Mouse (Mus musculus): ENCODE results near the gene Add3.

Gene Add3

GRCm38 (mm10) chr19:53140044-53140803 lies at the start of gene Add3:
Gene Add3, plus strand, starts transcription at chr19:53140443.
- peak; percentile 63 for DNase-seq

GRCm38 (mm10) chr19:53090677-53091076 lies 49.6 kb upstream of the Add3 start:
- DNase-seq, result no peak

GRCm38 (mm10) chr19:53092251-53092650 lies 48.0 kb upstream of the Add3 start:
- DNase-seq, result no peak

DNA sequence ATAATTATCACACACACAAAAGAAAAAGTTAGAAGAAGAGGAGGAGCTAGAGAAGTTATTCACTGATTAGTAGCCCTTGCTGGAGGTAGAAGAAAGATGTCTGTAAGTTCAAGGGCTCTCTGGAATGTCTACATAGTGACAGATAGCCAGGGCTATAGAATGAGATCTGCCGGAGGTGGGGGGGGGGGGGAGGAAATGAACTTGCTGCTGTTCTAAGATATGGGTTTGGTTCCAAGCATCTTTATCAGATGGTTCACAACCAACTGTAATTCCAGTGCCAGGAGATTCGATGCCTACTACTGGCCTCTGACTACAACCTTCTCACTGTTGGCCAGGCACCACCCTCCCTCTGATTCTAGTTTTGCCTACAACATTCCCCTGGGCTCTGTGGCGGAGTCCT lies 46.9 kb upstream of the Add3 start:
- DNase-seq, result no peak

DNA sequence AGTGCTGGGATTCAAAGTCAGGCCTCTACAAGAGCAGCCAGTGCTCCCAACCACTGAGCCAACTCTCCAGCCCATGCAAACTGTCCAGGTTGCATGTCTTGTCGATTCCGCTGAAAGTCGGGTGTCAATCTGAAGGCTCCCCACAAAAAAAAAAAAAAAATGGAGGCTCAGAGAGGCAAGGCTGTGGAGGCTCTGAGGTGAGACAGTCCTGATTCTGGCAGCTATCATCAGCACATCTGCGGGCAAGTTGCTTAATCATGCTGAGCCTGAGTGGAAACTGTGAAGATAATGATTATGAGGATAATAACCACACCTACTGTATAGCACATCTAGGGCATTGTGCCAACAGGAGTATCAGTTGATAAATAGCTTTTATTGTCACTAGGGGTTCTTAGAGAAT lies 45.6 kb upstream of the Add3 start:
- DNase-seq, result no peak

DNA sequence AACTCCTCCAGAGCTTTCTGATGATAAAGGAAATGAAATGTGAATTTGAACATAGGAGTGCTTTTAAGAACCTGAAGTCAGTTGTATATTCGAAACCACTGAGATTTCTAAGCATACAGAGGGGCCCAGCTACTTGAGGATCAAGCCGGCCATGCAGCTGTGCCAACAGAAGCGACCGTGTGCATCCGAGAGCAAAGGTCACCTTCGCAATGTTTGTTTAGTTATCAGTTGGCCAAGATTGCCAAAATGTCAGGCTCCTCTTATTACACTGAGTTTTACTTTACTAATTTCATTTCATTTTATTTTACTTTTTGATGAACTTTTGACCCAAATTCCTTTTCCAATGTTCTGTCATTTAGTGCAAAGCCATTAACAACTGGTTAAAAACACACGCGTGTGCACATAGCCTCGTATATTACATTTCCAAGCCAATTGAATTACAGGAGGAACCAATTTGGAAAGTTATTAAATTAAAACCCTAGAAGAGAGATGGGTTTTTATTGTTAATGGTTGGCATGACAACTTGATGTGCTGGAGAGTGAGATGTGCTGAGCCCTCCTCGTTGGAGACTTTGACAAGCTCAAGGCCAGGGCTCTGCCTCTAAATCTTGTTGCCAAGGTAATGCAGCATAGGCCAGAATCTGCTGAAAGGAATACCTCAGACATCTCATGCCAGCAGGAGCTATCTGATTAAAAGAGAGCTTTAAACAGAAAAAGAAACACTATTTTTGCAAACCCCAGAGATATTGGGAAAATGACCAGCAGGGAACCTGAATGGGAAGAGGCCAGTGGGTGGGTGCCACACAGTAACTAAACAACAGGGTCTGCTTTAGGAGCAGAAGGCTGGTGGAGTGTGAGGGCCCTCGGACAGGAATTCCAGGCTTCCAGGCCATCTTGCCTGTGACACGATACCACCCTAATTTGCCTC lies 38.6 kb upstream of the Add3 start:
- no peak for DNase-seq

DNA sequence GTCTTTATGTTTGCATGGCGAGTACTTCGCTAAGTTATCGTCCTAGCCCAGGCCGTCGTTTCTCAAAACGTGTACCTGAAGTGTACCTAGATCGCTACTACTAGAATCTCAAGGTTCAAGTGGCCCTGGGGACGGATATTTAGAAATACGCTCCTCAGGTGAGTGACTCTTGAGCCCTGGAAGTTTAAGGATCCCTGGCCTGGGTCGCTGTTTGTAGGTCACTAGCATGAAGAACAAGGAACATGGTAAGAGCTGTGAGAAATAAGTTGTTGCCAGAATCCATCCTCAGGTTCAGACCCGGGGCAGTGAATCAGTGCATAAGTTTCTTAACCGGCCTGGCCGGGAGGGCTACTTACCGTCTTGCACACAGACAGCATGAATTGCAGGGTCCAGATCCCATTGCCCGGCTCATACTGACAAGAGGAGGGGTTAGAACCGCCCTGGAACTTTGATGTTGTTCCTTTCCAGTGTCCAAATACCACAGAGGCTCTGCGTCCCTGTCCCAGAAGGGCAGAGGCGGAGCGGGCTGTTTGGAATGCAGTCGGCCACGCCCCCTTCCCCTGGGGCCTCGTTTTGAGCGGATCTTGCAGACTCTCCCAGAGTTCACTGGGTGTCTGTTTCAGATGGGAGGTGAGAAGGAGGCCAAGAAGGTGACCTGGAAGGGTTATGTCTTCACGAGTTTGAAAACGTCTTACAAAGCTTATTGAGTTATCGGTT lies 34.7 kb upstream of the Add3 start:
- DNase-seq, result no peak

DNA sequence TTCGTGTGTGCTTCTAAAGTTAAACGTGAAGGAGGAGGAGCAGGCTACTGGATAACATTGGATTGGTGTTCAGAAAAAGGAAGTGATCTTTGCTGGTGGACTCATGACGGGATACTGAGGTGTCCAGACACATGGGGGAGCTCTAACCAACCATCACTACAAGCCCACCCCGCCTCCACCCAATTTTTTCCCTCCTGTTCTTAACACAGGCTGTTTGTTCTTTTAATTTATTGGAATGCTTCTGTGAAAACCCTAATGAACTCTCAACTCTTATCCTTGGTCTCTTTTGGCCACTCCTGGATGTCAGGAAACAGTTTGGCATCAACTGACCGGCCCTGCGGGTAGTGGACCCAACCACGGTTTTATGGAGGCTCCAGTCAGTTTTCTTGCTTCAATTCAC lies 33.3 kb upstream of the Add3 start:
- no peak for DNase-seq

DNA sequence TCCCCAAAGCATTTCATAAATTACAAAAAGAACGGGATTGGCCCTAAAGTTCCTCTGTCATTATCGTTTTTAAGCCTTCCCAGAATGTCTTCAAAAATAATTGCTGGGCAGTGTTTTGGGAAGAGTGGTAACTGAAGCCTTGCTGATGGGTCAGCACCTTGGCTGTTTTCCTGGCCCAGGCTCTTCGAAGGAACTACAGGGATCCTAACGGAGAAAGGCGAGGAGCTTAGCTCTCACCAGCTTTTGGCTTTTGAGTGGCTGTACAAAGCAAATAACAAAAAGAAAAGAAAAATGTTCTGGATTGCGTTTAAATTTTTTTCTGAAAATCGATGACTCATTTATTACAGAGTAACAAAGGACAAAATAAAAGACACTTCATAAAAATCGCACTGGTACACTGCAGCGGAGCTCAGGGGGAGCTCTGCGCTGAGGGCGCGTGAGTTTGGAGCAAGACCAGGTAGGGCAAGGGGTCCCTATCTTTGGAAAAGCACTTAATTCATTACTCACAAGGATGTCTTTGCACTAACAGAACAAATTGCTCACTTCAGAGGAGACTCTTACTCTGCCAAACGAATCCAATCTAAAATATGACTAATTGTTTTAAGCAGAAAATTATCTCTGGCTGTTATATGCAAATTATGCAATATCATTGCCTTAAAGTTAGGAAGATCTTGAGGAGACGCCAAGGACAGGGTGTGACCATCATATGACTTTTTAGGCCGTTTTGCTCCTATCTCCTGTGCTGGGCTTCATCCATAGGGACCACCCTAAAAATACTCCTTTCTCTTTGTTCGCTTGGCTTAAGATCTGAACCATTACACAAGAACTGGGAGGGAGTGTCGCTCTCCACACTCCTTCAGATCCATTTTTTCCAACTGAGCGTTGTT lies 32.6 kb upstream of the Add3 start:
- no peak for DNase-seq

DNA sequence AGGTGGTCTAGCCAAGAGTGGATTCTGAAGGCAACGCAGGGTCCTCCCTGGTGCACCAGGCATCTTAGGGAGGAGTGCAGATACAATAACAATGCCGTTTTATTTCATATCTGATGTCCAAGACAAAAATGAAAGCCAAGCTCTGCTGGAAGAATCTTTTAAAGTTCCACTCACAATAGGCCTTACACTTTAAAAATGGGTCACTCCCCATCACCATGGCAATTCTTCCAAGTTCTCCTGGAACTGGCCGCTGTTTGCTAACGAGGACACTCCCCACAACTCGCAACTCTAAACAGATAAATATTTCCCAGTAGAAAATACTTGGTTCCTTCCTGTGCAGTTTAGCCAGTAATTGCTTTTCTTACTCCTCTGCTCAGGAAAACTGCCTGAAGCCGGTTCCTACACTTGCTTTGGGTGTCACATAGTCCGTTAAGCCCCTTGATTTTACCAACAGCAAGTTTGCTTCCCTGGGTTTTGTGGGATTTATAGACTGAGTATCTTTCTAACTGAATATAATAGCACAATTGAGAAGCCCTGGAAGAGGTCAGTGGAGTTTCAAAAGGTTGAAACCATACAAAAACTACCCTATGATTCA lies 28.1 kb upstream of the Add3 start:
- DNase-seq, result no peak

GRCm38 (mm10) chr19:53119255-53119795 lies 20.9 kb upstream of the Add3 start:
- no peak for DNase-seq

DNA sequence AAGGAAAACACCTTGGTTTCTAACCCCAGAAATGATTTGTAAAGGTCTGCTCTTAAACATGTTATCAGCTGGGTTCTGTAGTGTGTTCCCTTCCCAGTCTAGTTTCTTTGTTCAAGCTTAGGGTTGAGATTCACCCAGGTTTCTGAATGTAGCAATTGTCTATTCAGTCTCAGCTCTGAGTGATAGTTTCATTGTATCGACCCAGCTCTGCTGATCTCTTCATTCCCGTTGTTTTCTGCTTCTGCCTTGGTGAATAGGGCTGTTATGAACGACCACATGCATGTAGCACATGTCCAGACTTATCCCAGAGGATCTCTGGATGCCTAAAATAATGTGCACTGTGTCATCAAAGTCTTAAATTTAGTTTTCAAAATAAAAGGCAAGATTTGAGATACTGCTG lies 19.8 kb upstream of the Add3 start:
- DNase-seq, result no peak

DNA sequence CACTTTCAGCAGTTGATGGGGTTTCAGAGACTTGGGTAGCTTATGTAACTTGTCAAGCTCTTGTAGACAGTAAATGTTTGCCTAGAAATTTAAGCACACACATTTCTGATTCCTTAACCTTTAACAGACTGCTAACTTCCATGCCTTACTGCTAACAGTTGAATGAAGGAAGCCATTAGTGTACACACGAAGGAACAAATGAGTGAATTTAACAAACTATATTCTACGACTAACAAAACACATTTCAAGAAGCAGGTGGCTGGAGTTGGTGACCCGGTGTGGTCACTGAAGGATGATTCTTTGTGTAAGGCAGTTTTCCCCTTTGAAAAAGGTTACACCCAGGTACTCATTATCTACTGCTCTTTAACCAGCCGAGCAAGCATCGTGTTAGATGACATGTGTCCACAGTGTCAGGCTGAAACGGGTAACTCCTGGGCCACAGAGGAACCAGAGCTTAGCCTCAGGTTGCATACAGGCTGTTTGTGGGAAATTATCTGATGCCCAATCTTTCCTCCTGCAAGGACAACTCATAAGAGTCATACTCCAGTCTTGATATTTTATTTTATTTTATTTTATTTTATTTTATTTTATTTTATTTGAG lies 17.5 kb upstream of the Add3 start:
- no peak for DNase-seq

- no peak for DNase-seq
Observed at GRCm38 (mm10) chr19:53123301-53123700, 16.9 kb upstream of the Add3 start.

DNA sequence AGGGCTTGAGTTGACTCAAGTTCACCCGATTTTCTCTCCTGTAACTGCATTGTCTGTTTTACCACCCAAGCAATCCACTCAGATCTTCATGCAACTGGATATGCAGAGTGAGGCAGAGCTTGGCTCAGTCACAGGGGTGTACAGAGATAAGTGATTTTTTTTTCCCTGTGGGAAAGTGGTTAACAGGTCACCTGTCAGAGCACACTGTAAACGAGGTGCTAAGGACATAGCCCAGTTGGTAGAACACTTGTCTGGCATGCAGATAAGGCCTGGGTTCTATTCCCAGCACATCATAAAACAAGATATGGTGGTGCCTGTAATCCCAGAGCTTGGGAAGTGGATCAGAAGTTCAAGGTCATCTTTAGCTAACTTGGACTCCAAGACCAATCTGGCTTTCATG lies 14.6 kb upstream of the Add3 start:
- DNase-seq, result no peak

DNA sequence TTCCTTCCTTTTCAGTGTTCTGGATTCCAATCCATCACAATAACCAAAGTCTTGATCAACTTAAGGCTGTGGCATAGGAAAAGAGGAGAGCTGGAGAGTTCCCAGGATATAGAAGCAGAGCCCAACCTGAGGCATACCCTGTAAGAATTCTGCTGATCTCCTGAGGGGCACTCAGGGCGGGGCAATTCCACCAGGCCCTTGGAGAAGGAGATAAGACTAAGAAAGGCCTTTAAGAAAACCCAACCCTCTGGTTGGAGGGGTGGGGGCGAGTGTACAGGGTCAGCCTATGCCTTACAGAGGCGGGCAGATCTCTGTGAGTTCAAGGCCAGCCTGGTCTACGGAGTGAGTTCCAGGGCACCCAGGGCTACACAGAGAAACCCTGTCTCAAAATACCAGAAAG lies 13.7 kb upstream of the Add3 start:
- DNase-seq, result no peak

DNA sequence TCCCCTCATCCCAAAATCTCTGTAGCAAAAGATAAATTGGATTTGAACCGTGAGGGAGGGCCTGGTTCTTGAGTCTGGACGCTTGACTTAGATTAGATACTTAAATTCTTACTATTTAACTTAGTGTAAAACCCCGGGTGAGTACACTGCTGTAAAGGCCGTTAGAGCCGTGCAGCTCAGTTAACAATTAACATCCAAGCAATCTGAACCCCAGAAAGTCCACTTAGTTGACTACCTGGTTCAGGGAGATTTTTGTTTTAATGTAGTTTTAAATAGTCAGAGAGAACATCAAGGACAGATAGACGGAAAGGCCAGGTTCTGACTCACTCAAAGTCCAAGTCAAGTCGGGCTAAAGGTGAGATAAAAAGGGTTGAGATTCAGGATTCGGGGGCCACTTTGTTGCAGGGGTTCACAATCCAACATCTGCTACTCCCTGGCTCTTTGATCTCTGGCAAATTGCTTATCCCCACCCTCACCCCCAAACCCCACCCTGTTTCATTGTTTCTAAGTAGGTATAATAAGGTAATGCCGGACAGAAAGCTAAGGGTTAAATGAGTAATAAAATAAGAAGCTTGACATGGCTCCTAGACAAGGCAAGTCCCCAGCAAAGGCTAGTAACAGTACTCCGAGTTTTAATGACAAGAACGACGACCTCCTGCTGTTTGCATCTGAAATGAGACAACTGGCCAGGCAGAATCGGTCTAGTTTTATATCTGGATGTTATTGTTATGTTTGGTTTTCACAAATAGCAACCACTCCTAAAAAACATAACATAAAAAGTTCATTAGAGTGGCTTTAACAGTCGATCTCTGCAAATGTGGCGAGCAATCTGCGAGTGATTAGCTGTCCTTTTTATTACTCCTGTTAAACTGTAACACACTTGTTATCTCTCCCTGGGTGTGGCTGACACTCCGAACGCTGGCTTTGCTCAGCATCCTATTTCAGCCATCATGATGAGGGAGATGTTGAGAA lies 12.6 kb upstream of the Add3 start:
- DNase-seq, result no peak

DNA sequence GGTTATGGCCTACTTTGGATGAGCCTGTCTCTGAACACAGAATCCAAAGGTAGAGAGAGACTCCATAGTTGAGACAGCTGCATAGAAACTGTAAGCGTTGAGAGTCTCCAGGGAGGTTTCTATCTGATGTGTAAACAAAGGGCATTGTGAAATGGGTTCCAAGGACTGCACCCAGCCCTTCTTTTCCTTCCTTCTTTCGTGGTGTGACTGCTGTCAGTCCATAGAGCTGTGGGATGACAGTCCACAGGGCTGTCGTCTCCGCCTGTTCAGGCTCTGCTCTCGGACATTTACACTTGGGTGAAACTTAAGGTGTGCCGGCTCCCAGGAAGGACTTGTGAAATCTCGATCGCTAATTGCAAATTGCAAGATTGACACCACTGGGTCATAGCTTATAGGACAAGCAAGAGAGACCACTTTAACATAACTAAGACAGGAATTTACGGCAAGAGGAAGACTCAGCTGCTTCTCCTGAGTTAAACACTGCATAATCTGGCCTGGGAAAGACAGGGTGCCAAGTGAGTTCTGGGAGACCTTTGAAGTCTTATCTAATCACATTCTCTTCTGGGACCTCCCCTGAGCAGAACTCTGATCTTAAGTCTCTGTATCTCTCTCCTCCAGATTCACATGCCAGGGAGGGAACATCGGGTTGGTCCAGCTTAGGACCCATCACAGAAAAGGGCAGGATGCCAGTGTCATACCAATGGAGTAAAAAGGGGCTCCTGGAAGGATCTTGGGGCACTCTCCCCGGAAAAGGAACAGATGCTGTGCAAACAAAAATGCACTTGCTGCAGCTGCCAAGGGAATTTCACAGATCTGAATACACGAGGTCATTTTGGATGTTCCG lies 11.5 kb upstream of the Add3 start:
- no peak for DNase-seq
